Mouse (Mus musculus): ENCODE data around the gene Uba3.

Gene Uba3

DNA sequence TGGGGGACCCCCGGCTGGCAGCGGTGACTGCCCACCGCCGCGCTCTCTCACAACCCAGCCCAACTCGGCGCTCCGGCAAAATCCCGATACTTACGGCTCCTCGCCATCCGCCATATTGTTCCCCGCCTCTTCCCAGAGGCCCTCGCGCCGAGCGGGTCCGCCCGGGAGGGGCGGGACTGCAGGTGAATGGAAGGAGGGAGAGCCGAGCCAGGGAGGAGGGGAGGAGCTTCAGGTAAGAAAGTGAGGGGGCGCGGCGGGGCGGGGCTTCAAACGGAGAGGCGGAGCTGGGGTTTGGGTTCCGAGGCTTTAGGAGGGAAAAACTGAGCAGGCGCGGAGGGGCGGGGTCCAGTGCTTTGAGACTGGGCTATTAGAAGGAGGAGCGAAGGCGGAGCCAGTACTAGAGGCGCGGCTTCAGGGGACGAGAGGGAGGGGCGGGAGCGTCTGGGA, at the start of gene Uba3:
TSS of gene Uba3 (minus strand) at position 209 of the 447 bp plus-strand sequence.
- DNase-seq (ENCODE audit: low spot score), result peak; percentile 99

DNA sequence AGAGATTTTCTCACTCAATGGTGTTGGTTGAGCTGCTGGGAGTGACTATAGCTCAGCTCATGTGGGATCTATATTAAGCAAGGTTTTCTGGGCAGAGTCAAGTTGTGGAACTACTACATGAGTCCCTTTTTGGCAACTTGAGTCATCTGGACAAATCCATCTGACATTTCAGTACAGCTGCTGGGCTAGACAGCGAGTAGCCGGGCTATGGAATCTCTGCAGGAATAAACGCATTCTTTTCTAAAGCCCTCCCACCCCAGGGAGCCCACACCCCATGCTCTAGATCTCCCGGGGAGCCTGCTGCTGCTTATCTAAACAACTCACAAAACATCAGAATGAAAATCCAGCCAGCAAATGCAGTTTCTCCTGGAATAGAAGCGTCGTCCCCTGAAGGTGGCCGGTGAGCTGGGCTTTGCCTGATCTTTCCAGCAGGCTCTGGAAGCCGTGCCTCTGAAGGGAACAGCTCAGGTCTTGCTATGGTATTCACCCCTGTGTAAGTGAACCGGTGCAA, 47.3 kb upstream of the Uba3 start, which contains the start of gene Lmod3:
TSS of gene Lmod3 (minus strand) at position 49 of the 511 bp plus-strand sequence.
- DNase-seq (ENCODE audit: low spot score), result no peak

DNA sequence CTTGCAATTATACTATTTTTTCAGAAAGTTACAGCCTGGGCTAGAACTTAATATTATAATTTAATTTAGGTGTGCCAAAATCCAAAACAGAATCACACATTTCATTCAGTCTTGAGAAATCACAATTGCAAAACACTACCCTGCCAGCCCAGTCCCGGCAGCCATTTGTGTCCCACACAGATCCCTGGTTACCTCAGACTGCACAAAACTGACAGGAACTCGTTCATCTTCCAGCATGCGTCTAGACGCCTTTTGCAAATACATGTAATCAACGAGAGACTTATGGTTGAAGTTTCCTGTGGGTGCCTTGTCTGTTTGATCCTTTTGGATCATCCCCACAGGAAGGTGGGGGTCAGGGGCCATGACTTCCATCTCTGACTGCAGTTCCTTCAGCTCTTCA, 46.6 kb upstream of the Uba3 start:
- DNase-seq (ENCODE audit: low spot score), result no peak

DNA sequence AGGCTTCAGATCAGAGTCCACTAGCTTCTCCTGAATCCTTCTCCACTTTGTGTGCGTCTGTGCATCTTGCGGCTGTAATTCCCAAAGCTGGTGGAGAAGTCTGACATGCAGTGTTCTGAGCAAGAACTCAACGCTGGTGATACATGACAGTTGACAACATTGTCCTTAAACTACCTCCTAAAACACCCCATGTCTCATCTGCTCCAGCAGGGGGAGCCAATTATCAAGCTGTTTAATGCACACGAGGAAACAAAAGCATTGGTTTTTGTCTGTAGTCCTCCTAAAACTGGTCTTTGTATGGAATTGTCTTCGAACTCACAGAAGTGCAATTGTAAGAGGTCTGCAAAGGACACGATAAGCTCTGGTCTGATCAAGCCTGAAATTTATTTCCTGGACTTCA, 45.5 kb upstream of the Uba3 start:
- peak; percentile 68 for DNase-seq (ENCODE audit: low spot score)

DNA sequence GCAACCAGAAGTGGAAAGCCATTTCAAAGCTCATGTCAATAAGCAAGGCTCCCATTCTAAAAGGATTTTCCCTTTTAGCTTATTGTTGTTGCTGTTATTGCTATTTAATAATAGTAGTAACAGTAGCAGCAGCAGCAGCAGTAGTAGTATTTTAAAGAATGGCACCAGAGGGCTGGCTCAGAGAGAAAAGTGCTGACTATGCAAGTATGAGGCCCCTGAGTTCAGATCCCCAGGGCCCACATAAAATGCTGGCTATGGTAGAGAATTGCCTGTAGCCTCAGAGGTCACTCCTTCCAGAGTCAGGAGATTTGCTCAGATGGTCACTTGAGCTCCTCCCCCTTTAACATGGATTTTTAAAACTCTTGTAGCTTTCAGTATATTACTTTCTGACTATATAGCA, 39.8 kb upstream of the Uba3 start:
- DNase-seq (ENCODE audit: low spot score), result no peak

DNA sequence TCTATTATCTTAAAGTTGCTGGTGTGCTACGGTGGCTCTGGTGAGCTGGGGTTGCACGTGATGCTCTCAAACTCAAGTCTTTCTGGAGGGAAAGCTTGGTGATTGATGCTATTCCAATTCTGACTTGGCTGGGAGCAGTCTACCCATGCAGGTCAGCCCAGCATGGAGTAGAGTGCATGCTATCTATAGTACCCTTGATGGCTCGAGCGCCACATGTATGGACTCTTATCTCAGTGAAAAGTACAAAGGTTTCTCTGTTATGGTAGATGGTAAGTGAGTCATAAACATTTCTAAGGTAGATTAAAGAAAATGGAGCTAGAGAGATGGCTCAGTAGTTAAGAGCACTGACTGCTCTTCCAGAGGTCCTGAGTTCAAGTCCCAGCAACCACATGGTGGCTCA, 37.1 kb upstream of the Uba3 start:
- DNase-seq (ENCODE audit: low spot score), result no peak

DNA sequence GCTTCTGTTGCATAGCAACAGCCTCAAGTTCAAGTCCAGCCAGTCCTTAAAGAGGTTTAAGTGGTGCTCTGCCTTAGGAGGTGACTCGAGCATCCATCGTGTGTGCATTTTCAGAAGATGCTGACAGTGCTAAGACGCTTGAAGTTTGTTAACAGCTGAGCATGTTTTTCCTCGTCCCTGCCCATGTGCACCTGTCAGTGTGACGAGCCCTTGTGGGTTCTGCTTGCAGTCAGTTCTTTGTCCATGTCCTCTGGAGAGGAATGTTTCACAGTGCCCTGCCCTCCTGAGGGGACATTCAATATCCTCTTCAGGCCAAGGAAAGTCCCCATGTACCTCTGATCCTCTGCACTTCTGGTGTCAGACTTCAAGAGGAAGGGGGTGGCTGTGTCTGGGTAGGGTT, 34.6 kb upstream of the Uba3 start:
- DNase-seq (ENCODE audit: low spot score), result no peak

DNA sequence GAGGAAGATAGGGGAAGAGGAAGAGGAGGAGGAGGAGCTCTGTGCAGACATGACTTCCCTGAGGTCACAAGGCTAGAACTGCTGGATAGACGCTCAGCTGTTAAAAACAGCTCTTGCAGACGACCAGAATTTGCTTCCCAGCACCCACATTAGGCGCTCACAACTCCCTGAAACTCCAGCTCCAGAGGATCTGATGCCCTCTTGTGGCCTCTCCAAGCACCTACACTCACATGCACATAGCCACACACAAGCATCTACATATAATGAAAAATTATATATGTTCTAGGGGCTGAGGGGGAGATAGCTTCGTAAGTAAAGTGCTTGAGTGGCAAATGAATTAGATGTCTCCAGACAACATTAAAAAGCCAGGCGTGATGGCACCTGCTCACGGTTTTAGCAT, 33.9 kb upstream of the Uba3 start:
- no peak for DNase-seq (ENCODE audit: low spot score)

DNA sequence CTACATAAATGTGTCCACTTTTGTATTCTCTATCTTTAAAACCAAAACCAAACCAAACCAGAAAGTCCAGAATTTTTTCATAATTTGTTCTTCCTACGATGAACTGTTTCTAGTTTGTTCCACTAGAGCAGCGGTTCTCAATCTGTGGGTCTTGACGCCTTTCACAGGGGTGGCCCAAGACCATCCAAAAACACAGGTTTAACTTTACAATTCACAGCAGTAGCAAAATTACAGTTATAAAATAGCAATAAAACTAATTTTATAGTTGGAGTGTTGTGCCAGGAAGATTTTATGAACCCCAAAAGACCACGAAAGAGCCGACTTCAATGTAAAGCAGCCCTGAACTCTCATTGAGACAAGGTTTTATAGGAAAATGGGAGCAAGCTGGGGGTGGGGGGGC, 30.6 kb upstream of the Uba3 start:
- no peak for DNase-seq (ENCODE audit: low spot score)

DNA sequence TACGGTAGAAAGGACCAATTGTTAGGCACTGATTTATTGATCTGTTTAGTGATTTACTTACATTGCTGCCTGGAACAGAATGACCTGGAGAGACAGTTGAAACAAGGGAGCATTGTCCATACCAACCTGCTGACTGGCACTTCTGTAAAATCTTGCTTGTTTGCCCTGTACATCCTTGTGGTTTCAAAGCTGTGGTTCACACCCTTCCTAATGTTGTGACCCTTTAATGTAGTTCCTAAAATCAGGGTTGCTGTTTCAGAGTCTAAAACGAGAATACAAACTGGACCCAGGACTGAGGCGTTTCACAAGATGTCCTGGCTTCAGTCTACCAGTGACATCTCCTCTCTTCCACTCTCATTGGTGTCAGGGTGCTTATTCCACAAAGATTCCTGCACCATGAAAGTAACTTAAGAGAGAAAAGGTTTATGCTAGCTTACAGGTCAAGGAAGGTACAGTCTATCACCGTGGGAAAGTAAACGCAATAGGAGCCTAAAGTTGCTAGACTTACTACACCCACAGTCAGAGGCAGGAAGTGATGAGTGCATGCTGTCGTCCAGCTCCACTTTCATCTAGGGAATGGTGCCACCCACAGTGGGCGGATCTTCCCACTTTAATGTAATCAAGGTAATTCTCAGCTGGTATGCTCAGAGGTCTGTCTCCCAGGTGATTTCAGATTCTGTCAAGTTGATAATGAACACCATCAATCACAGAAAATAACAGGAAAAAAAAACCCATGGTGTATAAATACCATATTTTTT, 29.6 kb upstream of the Uba3 start:
- DNase-seq (ENCODE audit: low spot score), result no peak

DNA sequence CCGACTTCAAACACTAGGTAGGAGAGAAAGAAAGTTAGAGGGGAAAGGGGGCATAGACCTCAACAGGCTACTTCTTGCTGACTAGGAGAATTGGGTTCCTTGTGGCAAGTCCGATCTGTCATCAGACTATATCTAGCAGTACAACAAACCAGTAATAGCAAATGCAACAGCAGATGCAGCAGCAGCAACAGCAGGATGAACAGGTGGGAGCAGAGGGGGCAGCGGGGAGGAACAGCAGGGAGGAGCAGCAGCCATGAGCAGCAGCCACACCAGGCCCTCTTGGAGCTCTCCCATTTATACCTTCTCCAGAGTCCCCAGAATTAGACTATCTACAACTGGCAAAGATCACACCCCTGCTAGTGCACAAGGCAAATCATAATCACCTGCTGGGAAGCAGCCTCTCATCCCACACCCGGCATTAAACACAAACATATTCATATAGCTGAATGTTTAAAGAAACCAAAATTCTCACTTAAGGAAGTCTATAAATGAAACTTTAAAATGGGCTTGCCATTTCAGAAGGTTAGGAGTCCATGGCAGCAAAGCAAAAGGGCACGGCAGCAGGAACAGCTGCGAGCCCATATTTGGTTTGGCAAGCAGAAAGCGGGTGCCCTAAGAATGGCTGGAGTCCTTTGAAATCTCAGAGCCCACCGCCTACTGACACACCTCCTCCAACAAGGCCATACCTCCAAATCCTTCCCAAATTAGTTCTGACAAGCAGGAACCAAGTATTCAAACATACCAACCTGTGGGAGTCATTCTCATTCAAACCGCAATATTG, 21.8 kb upstream of the Uba3 start:
- DNase-seq (ENCODE audit: low spot score), result no peak

DNA sequence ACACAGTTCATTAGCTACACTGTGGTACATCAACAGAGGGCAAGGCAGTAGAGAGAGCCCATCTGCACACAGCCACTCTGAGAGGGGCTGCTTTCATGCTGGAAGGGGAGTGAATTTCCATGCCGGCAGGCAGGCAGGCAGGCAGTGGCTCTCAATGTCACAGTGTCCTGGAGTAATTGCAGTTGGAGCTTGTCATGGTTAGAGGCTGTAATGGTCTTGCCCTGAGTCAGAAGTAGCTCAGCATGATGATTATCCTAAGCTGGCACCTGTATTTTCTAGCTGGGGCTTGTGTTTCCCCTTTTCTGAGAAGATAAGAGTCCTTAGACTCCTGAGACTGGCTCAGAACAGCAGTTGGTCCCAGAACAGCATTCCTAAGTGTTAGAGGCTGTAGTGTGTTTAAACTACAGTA, 20.6 kb upstream of the Uba3 start:
- DNase-seq (ENCODE audit: low spot score), result no peak

DNA sequence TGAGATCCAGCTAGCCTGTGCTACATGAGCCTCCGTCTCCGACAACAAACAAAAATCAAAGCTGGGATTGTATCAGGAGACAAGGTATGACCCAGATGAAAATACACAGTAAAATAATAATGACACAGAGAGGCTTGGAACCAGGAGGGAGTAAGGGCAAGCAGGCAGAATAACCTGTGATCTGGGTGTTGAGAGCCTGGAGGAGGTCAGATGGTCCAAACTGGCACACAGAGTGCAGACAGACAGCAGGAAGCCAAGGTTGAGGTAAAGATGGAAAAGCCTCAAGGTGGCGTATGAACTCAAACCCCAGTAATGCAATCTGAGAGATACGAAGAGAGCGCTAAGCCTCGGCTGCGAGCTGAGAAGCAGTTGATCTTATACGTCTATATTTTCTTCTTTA, 19.1 kb upstream of the Uba3 start:
- DNase-seq (ENCODE audit: low spot score), result no peak

DNA sequence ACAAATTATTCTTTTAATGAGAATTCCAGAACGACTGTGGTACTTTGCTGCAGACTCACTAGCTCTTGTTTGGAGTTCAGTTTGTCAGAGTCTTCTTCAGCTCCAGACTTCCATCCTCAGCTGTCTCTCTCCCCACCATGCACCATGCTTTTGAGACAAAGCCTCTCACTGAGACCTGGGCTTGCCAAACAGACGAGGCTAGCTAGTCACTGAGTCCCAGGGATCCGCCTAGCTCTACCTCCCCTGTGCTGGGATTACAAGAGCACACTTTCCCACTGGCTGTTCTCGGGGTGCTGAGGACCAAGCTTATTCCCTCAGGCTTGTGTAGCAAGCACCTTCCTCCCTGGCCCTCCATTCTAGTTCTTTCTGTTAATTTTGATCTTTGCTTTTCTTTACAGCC, 18.1 kb upstream of the Uba3 start:
- no peak for DNase-seq (ENCODE audit: low spot score)

DNA sequence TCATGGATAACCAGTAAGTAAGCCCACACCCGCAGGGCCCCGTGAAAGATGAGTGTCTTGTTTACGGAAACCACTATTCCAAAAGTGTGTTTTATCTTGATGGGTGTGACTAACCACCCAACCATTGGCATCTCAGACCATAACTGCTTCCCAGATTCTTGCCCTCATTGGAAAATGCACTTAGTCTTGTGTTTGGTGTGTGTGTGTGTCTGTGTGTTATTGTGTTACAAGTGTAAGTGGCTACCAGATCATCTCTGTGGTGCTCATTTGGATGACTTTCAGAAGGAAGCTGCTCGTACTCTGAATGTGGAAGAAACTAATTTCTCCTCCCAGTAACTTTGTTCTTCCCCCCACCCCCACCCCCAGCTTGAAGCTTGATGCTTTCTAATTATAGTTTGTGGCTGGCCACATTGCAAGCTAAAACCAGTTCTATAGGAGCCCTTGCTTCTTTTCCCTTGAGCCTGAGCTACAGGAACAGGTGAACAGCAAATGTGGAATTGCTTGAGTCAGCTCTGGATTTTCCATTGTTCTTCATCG, 17.6 kb upstream of the Uba3 start:
- DNase-seq (ENCODE audit: low spot score), result no peak

DNA sequence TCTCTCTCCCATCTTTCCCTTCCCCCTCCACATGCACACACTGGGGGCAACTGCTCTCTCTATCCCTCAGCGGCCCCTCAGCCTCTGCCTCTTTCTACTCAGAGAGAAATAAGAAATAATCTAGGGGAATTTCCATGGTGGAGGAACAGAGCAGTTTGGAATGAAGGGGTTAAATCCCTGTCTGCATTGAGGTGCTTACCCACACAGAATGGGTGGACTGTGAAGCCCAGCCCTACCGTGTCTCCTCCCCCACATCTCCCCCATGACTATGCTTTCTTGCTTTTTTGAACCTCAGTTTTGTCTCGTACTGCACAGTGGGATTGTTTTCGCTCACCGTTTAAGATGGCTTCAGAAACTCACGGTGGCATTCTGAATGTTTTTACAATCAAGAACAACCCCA, 16.9 kb upstream of the Uba3 start:
- DNase-seq (ENCODE audit: low spot score), result no peak

DNA sequence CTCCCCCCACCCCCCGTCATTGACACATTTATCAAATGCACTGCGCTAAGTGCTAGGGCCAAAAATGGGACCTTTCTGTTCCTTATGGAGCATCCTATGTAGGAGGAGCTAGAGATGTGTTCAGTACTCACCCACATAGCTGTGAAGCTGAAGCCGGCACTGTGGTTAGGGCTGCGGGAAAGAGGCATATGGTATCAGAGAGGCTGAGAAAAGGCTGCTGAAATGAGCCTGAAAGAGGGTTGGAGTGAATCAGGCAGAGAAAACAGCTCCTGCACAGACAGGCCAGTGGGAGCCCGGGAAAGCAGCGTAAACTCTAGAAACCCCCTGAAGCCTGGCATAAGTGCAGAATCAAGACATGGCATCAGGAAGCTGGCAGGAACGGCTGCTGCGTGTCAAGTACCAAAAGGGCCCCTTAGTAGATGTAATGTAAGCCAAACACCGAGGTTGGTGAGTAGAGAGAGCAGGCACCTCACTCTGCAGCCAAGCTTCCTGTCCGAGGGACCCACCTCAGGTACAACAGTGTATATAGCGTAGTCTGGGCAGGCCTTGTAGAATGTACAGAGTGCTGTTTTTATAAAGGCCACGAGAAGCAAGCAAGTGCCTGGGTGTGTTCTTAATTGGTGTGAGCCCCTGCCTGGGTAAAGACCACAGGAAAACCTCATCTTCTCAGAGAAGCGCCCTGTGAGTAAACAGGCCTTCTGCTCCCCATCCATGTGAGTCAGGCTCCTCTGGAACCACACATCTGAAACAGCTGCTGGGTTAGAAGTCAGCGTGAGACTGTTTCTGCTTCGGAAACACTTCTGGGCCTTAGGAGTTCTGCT, 16.0 kb upstream of the Uba3 start:
- peak; percentile 20 for DNase-seq (ENCODE audit: low spot score)

DNA sequence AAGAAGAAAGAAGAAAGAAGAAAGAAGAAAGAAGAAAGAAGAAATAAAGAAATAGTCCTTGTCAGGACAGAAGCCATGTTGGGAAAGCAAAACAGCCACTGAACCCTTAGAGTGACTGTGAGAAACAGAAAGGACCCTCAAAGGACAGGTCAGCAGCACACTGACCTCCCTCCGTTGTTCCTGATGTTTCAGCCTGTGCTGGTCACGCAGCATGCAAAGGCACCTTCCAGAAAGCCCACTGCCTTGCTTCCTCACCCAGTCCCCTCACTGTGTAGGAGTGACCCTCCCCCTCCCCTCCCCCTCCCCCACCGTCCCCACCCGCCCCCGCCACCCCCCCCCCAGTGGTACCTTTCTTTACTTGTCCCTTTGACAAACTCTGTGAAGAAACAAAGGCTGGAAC, 15.2 kb upstream of the Uba3 start:
- no peak for DNase-seq (ENCODE audit: low spot score)

DNA sequence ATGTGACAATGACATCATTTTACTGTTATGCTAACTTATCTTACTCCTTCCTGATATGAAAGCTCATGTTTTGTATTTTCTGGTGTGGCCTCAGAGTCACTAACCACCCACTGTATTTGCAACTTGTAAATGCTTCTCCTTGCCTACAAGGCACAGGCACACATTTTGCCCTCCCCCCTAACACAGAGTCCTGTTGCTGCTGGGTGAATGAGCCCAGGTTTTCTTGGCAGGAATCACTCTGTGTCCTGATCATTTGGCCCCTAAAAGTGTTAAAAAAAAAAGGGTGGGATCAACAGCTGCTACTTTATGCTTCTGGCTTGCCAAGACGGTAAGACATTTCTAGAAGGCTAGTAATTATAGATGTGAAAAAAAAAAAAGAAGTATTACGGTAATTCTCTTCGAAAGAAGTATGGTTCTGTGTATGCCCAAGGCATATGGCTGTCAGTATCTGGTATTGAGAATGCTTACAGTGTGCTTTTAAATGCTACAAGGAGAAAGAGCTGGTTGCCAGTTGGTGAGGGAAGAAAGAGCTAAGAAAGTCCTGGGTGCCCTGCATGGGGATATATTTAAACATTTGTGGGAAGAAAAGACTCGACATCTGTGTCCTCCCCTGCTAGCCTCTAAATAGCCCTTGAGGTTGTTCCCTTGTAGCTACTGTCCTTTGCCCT, 10.8 kb upstream of the Uba3 start:
- no peak for DNase-seq (ENCODE audit: low spot score)

DNA sequence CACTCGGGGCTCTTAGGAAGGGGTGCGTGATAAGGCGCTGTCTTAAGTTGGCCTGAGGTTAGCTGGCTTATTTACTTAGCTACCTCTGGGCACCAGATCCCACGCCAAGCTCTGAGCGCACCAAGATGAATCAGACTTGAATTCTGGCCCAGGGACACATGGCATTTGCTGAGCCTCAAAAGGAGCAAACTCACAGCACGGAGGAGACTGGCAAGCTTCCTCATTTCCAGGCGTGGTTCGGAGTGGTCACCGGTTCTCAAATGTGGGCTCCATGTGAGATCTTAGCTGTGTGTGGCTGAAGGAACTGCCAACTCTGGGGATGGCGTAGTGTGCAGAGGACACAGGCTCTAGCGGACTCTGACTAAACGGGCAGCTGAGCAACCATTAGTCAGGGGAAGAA, 6.5 kb upstream of the Uba3 start:
- DNase-seq (ENCODE audit: low spot score), result peak; percentile 56

DNA sequence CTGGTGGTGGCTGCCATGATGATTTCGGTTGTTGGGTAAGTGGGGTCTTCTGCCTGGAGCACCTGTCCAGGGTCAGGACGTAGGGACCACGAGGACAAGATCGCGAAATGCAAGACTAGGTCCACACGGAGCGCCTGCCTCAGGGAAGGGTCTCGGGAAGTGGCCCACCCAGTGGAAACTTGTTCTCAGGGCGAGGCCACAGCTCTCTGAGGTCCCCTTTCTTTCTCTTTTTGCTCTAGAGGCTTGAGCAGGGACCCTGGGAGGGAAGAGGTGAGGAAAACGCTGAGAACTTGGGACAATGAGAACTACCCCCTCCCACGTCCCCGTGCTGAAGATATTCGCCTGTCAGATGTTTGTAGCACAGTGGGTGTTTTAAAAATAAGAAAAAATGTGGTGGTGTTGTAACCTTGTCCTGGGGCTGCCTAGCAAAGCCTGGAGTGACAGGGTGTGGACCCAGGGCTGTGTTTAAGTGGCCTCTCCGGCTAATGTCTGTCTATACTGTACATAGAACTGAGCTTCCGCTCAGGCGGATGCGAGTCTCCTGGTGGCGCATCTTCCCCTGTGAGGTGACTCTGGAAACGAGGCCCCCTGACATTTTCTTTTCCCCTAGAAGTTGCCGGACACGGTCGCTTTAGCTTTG, 5.6 kb upstream of the Uba3 start:
- DNase-seq (ENCODE audit: low spot score), result peak; percentile 31
